Mouse (Mus musculus) layer of hippocampus, postnatal 10 days (tissue): Measurements from ENCODE around the gene Pakap. TPM values are rescaled to one million over a fixed set of nuclear protein-coding genes. Genes with fewer than 3 reads are reported as not detected.

Source experiments
- DNase-seq, 2 experiments: peaks; one replicate each; pipeline ENCODE4 v3.0.0; 2021; ENCODE audit warnings: low spot score in 2 of 2
- total RNA-seq, 2 experiments: library from RNA; stranded (reverse); gene quantifications; 2 replicates each; pipeline ENCODE4 v1.2.3; 2021

Gene Pakap
- total RNA-seq, 2 experiments from 2014 or later: 20.9 to 25.3 TPM

- peak; percentile 89 to 91 for DNase-seq
Measured at GRCm38 (mm10) chr4:57672996-57673906, 105.3 kb downstream of the Pakap start.

DNA sequence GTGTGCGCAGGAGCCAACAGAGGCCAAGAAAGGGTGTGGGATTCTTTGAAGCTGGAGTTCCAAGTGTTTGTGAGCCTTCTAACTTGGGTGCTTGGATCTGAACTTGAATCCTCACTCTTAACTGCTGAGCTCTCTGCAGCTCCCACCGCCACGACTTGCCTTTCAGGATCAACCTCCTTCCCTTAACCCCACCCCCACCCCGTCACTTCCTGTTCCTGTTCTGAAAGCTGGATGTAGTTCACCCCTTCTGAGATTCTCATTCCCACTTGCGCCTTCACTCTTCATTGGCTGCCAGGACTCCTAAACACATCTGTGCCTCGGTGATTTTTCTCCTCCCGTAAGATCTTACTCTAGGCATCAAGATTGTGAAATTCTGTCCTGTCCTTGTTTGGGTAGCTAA lies 106.4 kb downstream of the Pakap start:
- DNase-seq: no peak

- DNase-seq: no peak
Measured at GRCm38 (mm10) chr4:57675387-57675786, 107.4 kb downstream of the Pakap start.

DNA sequence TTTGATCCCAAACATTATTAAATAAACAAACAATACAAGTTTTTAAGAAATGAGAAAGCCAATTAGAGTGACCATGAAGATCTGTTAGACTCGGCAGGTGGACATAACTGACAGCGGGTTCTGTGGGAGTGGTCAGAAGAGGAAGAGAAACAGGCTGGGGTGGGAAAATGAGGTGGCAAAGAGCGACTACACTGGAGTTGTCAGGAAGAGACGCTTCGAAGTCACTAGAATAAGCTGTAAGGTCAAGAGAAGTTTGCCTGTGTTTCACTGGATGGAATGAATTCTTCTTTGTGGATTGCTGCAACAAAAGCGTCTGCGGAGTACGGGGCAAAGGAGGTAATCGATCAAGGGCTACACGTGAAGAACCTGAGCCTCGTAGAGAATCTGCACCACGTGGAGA lies 109.9 kb downstream of the Pakap start:
- no peak for DNase-seq

GRCm38 (mm10) chr4:57678991-57679457 lies 111.0 kb downstream of the Pakap start:
- no peak for DNase-seq

DNA sequence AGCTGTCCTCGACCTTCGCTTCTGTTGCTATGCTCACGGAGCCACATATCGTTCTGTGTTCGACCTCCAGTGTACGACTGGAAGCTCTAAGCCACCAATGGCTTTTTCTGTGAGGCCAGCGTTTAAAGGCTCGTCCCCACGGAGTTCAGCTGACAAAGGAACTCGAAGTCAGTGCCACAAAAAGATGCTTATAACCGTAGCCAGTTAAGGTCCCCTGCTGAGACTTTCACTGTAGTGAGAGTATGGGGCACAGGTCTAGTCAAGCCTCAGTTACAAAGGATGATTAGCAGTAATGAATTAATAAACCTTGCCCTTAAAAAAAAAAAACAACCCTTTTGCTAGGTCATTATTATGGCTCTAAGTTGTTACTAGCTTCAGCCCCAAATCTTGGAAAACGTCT lies 112.2 kb downstream of the Pakap start:
- DNase-seq: no peak

DNA sequence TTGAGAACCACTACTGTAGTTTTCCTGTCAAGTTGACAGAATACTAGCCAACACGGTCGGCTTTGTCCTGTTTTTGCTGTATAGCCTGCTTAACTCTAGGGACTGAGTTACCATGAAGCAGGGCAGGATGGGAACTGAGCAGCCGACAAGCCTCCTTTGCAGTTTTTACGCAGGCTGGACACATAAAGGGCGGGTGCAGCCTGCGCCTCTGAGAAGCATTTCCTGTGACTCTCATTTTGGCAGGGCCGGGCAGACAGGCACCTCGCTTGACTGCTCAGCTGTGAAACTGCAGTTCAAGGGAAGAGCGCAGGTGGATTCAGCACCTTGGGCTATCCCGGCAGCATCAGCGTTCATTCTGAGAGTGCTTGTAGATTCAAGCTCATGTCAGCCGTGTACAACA lies 113.5 kb downstream of the Pakap start:
- DNase-seq: no peak

DNA sequence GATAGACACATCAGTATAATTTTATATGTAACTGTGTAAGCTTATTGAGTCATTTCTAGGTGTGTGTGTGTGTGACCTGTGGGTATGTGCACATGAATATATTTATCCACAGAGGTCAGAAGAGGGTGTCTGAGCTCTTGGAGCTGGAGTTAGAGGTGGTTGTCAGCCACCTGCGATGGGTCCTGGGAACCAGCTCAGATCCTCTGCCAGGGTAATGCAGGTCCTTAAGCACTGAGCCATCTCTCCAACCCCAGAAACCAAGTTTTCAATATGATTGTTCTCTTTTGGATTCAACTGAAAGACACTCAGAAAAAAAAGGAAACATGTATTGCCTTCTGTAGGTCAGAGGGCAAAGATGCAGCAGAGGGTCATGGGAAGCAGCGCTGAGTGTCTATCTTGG lies 114.4 kb downstream of the Pakap start:
- DNase-seq: no peak

DNA sequence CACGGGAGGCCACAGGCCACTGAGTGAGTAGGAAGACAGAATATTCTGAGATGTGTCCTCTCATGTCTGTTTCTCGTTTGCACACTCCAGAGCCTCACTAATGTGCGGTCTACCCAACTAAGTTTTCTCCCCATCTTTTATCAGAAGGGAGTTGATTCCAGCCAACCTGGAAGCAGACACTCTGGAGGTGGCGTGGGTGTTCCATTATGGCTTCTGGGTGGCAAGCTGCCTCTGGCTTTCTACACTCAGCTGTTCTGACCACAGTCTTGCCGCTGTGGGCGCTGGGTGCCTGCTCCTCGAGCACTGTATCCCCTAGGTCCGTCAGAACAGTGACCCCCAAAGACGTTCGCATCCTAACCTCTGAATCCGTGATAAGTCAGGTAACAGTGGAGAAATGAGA lies 115.0 kb downstream of the Pakap start:
- DNase-seq: no peak

- DNase-seq: no peak
Measured at GRCm38 (mm10) chr4:57684676-57685215, 116.8 kb downstream of the Pakap start.

- no peak for DNase-seq
Measured at GRCm38 (mm10) chr4:57686736-57687135, 118.8 kb downstream of the Pakap start.

DNA sequence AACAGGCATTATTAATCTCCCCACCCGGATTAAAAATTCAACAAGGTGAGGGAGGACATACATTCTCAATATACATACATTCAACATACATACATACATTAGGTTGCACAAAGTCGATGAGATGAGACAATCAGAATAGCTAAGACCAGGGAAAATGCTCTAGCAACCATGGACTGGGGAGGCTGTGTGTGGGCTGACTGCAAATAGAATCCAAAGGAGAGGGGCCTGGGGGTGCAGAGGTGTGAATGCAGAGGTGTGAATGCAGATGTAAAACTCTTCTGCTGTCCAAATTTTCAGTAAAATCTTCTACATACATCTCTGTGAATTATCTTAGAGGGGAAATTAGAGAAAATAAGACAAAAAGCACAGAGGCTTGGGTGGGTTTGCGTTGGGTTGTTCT lies 119.6 kb downstream of the Pakap start:
- DNase-seq: no peak

- no peak for DNase-seq
Measured at GRCm38 (mm10) chr4:57688131-57688530, 120.2 kb downstream of the Pakap start.

GRCm38 (mm10) chr4:57690001-57690400 lies 122.0 kb downstream of the Pakap start:
- no peak for DNase-seq

DNA sequence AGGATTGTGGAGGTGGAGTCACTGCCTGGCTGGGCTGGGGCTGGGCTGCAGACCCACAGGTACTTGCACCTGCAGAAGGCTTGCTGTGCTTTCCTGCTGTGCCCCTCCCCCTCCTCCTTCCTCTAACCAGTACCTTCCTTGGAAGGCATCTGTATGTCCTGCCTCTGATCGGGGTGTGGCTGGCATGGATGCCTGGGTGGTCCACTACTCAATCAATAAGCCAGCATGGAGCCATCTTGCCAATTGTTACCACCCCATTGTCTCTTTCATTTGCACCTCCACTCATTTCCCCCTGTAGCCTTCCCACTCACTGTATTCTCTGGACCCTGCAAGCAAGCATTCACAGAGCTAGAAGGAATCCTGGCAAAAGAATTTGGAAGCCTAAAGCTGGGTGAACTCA lies 122.8 kb downstream of the Pakap start:
- no peak for DNase-seq

- no peak for DNase-seq
Measured at GRCm38 (mm10) chr4:57694356-57695136, 126.6 kb downstream of the Pakap start.

GRCm38 (mm10) chr4:57696955-57697354 lies 129.0 kb downstream of the Pakap start:
- DNase-seq: no peak

DNA sequence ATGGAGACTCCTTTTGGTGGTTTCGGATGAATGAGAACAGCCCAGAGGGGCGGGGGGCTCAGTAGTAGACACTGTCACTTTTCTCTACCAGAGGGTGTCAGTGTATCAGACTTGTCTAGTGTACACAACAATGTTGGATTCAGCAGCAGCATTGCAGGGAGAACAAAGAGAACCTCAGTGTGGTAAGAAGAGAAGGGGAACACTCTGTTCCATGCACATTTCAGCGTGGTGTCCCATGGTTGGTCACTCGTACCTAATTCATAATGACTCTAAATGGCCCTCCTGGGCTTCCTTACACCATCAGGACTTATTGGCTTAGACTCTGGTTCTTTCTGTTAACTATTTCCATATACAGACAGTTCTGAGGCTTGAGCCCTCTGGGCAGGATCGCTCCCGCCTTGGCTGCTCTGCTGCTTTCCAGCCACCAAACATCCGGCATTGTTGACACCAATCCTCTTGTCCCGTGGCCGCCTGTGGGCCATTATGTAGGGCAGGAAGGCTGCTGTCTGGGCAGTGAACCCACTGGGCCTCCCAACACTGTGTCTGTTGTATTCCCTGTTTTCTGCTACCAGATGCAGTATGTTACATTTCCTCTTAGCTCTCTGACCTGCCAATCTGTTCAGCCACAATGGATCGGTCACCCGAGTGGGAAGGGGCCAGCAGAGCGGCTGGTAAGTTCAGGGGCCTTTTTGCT lies 130.1 kb downstream of the Pakap start:
- no peak for DNase-seq

DNA sequence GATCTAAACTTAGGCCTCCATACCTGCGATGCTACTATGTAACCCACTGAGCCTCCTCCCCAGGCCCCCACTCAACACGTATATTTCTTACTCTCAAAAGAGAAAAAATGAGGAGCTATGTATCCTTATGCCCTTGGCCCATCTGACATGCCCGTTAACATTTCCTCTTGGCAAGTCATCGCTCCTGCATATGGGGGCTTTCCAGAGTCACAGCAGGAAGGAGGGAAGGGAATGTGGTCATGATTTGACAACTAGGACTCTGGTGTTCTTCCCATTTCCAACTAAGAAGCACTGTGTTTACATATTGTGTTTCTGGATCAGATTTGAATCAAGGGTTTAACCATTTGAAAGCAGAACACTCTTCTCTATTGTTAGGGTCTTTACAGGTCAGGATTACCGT lies 133.6 kb downstream of the Pakap start:
- DNase-seq: no peak

DNA sequence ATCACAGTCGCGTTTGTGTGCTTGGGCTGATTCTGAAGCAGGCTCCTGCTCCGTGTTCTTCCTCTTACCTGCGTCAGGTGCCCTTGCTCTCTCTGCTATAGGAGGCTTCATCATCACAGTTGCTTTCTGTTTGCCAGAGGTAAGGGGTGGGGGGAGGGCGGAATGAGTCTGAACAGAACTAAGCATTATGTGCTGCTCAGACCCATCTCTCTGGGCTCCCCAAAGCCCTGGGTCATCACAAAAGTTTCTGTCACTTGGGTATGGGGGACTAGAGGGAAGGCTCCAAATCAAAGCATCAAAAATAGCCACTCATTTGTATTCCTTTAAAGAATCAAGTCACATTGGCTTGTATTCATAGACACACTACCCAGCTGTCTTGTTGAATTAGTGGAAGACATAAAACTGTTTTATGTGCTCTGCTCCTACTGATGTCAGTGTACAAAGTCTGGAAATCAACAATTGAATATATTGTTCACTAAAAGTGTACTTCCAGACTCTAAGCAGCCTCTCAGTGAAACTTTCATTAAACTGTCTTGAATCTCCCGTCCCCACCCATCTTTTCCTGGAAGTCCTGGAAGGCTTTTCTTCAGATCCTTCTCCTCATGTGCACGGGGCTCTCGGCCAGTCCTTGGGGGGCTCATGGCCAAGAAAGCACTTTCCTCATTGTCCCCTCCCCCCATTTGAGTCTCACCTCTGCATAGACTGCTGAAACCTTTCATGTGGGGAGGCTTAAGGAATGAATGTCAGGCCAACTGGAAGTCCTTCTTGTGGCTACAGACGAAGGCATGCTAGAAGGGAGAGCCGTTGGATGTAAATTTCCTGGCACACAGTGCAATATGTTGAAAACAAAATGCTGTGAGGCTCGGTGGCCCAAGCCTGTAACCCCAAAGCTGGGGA lies 135.8 kb downstream of the Pakap start:
- DNase-seq: no peak
